Mouse (Mus musculus) heart, adult 2 months (tissue): ENCODE results near the gene March8. TPM values are rescaled to one million over a fixed set of nuclear protein-coding genes. Genes with fewer than 3 reads are reported as not detected.

Source experiments
- DNase-seq, 2 experiments: peaks; one replicate each; pipeline ENCODE4 v3.0.0; 2021
- H3K27ac ChIP-seq: fragments of 200-600 bp; 2 replicates; pipeline ENCODE4 v1.8.1; 2022
- H3K27me3 ChIP-seq: fragments of 200-500 bp; 2 replicates; pipeline ENCODE4 v1.6.1; 2012; ENCODE audit warnings: mild to moderate bottlenecking, low read length, inconsistent platforms, mixed read lengths; ENCODE audit not compliant: control insufficient read depth, insufficient read depth
- H3K36me3 ChIP-seq: fragments of 200-500 bp; 2 replicates; pipeline ENCODE4 v1.6.1; 2012; ENCODE audit warnings: low read length, inconsistent platforms; ENCODE audit not compliant: control insufficient read depth, insufficient read depth
- H3K4me1 ChIP-seq: fragments of 200-500 bp; 2 replicates; pipeline ENCODE4 v1.6.1; 2011; ENCODE audit warnings: low read length; ENCODE audit not compliant: control insufficient read depth, insufficient read depth
- H3K4me3 ChIP-seq: fragments of 200-600 bp; 2 replicates; pipeline ENCODE4 v1.8.1; 2022
- H3K79me2 ChIP-seq: fragments of 200-500 bp; replicated peaks from 2 replicates; pipeline ENCODE4 v1.6.1; 2012; ENCODE audit warnings: mild to moderate bottlenecking, inconsistent platforms, low read length, moderate library complexity, mixed read lengths; ENCODE audit not compliant: control insufficient read depth, insufficient read depth
- H3K9ac ChIP-seq: fragments of 200-500 bp; 2 replicates; pipeline ENCODE4 v1.6.1; 2012; ENCODE audit warnings: low read depth, mild to moderate bottlenecking, control low read depth, inconsistent platforms, low read length, mixed read lengths
- CTCF ChIP-seq: fragments of 200-600 bp; IDR thresholded peaks from 2 replicates; pipeline ENCODE4 v1.8.1; 2022; ENCODE audit warnings: antibody characterized with exemption, mild to moderate bottlenecking, moderate library complexity
- EP300 ChIP-seq: fragments of 200-500 bp; IDR thresholded peaks from 2 replicates; pipeline ENCODE4 v1.6.1; 2011; ENCODE audit warnings: low read depth, low read length, control low read depth; ENCODE audit not compliant: insufficient read depth
- POLR2A ChIP-seq: fragments of 200-500 bp; IDR thresholded peaks from 2 replicates; pipeline ENCODE4 v1.6.1; 2011; ENCODE audit warnings: mild to moderate bottlenecking, low read depth, low read length, control low read depth; ENCODE audit not compliant: insufficient read depth
- WGBS: fragments of 180-500 bp; shearing (Covaris S2); methylation state at CpG from one replicate; pipeline ENCODE4 v1.1.7; 2018; 5-methylcytosine and 5-hydroxymethylcytosine counted together
- intact Hi-C: fragments of 180-260 bp; cut with DNase I; formaldehyde crosslinking; loops from one replicate; pipeline ENCODE4 v1.15.1; 2025
- polyA plus RNA-seq: library from polyadenylated mRNA; depleted of rRNA; stranded (reverse); fragments of >200 nt; gene quantifications from 2 replicates; pipeline ENCODE4 v1.2.3, GENCODE M21; 2012
- total RNA-seq, 2 experiments: library from RNA; stranded (reverse); gene quantifications; 2 replicates each; pipeline ENCODE4 v1.2.3; 2021

Gene March8
- total and polyA plus RNA-seq, 3 experiments: 27.8 to 43.9 (median 38.4) TPM

DNA sequence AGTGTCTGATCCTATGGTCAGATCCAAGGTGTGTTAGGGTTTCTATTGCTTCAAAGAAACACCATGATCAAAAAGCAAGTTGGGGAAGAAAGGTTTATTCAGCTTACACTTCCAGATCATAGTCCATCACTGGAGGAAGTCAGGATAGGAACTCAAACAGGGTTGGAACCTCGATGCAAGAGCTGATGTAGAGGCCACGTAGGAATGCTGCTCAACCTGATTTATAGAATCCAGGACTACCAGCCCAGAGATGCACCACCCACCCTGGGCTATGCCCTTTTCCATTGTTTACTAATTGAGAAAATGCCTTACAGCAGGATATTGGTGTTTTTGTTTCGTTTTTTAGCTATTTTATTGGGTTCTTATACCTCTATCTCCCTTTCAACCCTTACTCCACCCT is 23.6 kb downstream of the March8 start:
- no peak overlapping the region for H3K9ac ChIP-seq
- TF ChIP-seq CTCF (no peak), EP300 (no peak), POLR2A (no peak)
- DNase-seq: no peak
- H3K36me3 ChIP-seq: no peaks in the 10 kb centered on the region
- 0 out of 2 replicates have a peak, but pooled peaks cover 2% of the 10 kb centered on the region for H3K79me2 ChIP-seq
- H3K27ac ChIP-seq: no peak overlapping the region
- H3K27me3 ChIP-seq: no peaks in the 10 kb centered on the region
- H3K4me1 ChIP-seq: 0 out of 2 replicates have a peak, but pooled peaks cover 2% of the 10 kb centered on the region
- H3K4me3 ChIP-seq: no peak overlapping the region
- intact Hi-C loops: no loop called here
- WGBS: 89% methylated on average over 3 of the region's 3 CpGs

- no peak overlapping the region for H3K4me3 ChIP-seq
- no peak overlapping the region for H3K9ac ChIP-seq
- H3K27ac ChIP-seq: no peak overlapping the region
- TF ChIP-seq EP300 (no peak), POLR2A (no peak), CTCF (no peak)
- WGBS: 92% methylated on average over 4 of the region's 4 CpGs
- intact Hi-C loops: no loop called here
- H3K4me1 ChIP-seq: 0 out of 2 replicates have a peak, but pooled peaks cover 2% of the 10 kb centered on the region
- 0 out of 2 replicates have a peak, but pooled peaks cover 2% of the 10 kb centered on the region for H3K79me2 ChIP-seq
- no peak for DNase-seq
- no peaks in the 10 kb centered on the region for H3K36me3 ChIP-seq
- H3K27me3 ChIP-seq: no peaks in the 10 kb centered on the region
Measured at GRCm38 (mm10) chr6:116361993-116362392, 24.2 kb downstream of the March8 start.

- Histone ChIP-seq H3K79me2 (0 out of 2 replicates have a peak, but pooled peaks cover 2% of the 10 kb centered on the region), H3K4me3 (no peak overlapping the region), H3K9ac (no peak overlapping the region), H3K27me3 (no peaks in the 10 kb centered on the region), H3K36me3 (no peaks in the 10 kb centered on the region), H3K4me1 (peaks cover under 1% of the 10 kb centered on the region), H3K27ac (no peak overlapping the region)
- intact Hi-C loops: no loop called here
- 75% methylated on average over 11 of the region's 11 CpGs for WGBS
- no peak for TF ChIP-seq POLR2A
- no peak for TF ChIP-seq EP300
- TF ChIP-seq CTCF: no peak
- DNase-seq: no peak
Measured at GRCm38 (mm10) chr6:116367971-116368370, 30.1 kb downstream of the March8 start.

GRCm38 (mm10) chr6:116369811-116370210 is 32.0 kb downstream of the March8 start:
- Histone ChIP-seq H3K4me3 (no peak overlapping the region), H3K27me3 (no peaks in the 10 kb centered on the region), H3K27ac (no peak overlapping the region), H3K79me2 (0 out of 2 replicates have a peak, but pooled peaks cover 2% of the 10 kb centered on the region), H3K9ac (no peak overlapping the region), H3K4me1 (peaks cover 1% of the 10 kb centered on the region), H3K36me3 (no peaks in the 10 kb centered on the region)
- no peak for TF ChIP-seq POLR2A
- TF ChIP-seq CTCF: no peak
- no peak for TF ChIP-seq EP300
- intact Hi-C loops: no loop called here
- no peak for DNase-seq
- 95% methylated on average over 1 of the region's 1 CpGs for WGBS

DNA sequence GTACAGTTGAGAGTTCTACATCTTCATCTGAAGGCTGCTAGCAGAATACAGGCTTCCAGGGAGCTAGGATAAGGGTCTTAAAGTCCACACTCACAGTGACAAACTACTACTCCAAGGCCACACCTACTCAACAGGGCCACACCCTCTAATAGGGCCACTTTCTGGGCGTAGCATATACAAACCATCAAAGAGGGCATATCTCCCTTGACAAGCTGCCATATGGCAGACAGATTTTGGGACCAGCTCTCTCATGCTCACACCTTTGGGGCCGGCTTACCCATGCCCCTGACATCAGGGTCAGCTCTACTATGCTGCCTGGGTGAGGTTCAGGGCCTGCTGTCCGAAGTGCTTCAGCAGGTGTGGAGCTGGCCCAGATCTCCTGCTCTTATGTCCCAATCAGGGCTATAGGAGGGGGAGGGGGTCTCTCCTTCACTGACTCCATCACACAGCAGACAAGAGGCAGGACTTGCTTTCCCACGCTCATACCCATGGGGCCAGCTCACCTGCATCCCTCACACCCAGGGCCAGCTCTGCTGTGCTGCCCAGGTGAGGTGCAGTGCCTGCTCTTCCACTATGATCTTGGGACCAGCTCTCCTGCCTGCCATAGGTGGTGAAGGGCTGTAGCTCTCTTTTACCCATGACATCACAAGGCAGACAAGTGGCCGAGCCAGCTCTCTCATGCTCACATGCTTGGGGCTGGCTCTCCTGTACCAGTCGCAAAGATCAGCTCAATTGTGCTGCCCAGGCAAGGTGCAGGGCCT is 32.6 kb downstream of the March8 start:
- intact Hi-C loops: no loop called here
- Histone ChIP-seq H3K9ac (no peak overlapping the region), H3K27ac (no peak overlapping the region), H3K4me1 (peaks cover 1% of the 10 kb centered on the region), H3K27me3 (no peaks in the 10 kb centered on the region), H3K4me3 (no peak overlapping the region), H3K36me3 (no peaks in the 10 kb centered on the region), H3K79me2 (0 out of 2 replicates have a peak, but pooled peaks cover 2% of the 10 kb centered on the region)
- no peak for DNase-seq
- TF ChIP-seq CTCF (no peak), EP300 (no peak), POLR2A (no peak)
- 92% methylated on average over 6 of the region's 6 CpGs for WGBS

DNA sequence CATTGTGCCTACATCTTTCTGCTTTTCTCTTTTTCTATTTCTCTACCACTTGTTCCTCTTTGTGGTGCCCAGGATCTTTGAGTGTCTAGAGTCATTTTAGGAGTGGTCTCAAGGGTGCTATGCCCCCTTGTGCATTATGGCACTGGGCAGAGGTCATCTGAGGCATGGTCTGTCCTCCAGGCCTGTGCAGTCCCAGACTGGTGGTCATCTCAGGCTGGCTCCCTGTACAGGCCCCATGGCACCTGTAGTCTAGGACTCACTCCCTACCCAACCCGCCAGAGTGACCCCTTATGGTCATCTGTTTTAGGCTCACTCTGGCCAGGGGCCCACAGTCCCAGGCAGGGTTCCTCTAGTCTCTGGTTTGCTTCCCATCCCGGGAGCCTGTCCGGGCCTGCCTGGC is 33.7 kb downstream of the March8 start:
- Histone ChIP-seq H3K27me3 (no peaks in the 10 kb centered on the region), H3K79me2 (0 out of 2 replicates have a peak, but pooled peaks cover 2% of the 10 kb centered on the region), H3K27ac (no peak overlapping the region), H3K4me1 (peaks cover 1% of the 10 kb centered on the region), H3K9ac (no peak overlapping the region), H3K4me3 (no peak overlapping the region), H3K36me3 (no peaks in the 10 kb centered on the region)
- TF ChIP-seq EP300: no peak
- TF ChIP-seq CTCF: no peak
- no peak for TF ChIP-seq POLR2A
- DNase-seq: no peak
- intact Hi-C loops: no loop called here
- 92% methylated on average over 3 of the region's 3 CpGs for WGBS
